Comparison of ENCODE assay signal across 9 mouse cellular contexts in the genomic region with DNA sequence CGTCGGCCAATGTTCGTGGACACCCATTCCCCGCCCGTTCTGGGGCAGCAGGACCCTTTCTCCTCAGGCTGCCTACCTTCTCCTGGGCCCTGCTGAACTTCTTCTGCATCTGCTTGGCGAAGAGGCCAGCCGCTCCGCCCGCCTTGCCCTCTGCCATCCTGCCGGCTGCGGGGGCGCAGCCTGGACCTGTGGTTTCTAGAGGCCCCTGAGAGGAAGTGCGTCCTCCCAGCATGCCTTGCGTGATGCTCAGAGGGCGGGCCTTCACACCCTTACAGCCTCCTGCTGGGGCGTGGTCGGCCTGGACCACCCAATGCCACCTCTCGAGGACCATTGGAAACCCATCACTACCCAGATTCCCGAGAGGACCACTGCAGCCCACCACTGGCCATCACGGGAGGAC. TPM values are rescaled to one million over a fixed set of nuclear protein-coding genes. Genes with fewer than 3 reads are reported as not detected.
DNase-seq lines count a peak whose midpoint lies in the region; ATAC-seq and TF ChIP-seq lines count a peak whose summit lies in the region.
"Had no signal": no experiment of that assay in that cellular context is flagged by ENCODE, and none has a peak within 500 bp of the region (broad histone marks: within the 10 kb centered on the region; RNA-seq: fewer than 3 reads in every experiment).

A gene (minus strand): TSS at position 217 of the 400 bp plus-strand sequence.

- H3K9ac ChIP-seq in ES-Bruce4 (ENCODE audit: low read depth, poor library complexity, severe bottlenecking): peak within 1 kb of the TSS; percentile 38
- H3K9ac ChIP-seq in liver, embryonic 13.5 days: peak within 1 kb of the TSS; percentile 76
- H3K9ac ChIP-seq: limb, embryonic 15.5 days had no signal

- no peaks in the 10 kb centered on the region for H3K9me3 ChIP-seq in ES-Bruce4 (replicated peaks; ENCODE audit: control insufficient read depth, insufficient read depth, low read length, poor library complexity, severe bottlenecking)
- no peaks in the 10 kb centered on the region for H3K9me3 ChIP-seq in liver, embryonic 13.5 days (replicated peaks)
- H3K9me3 ChIP-seq in embryonic facial prominence, embryonic 10.5 days: no peaks in the 10 kb centered on the region
- no peaks in the 10 kb centered on the region; the same call in 1 of the 2 replicates for H3K9me3 ChIP-seq in midbrain, embryonic 10.5 days (replicated peaks)
- H3K9me3 ChIP-seq: limb, embryonic 15.5 days had no signal

- DNase-seq in liver, embryonic 13.5 days: peak; percentile 65
- DNase-seq in frontal cortex, postnatal 36 days (ENCODE audit: low spot score in 2 of 2): no peak
- DNase-seq in embryonic facial prominence, embryonic 10.5 days (ENCODE audit: low spot score): no peak
- DNase-seq in midbrain, embryonic 10.5 days (ENCODE audit: low spot score): no peak
- no peak for DNase-seq in right cerebral cortex, adult 18-20 months

- H3K27me3 ChIP-seq in ES-Bruce4 (ENCODE audit: control insufficient read depth, insufficient read depth, low read length, poor library complexity, severe bottlenecking): no peaks in the 10 kb centered on the region
- H3K27me3 ChIP-seq in liver, embryonic 13.5 days: no peaks in the 10 kb centered on the region
- no peaks in the 10 kb centered on the region for H3K27me3 ChIP-seq in small intestine, adult 2 months (ENCODE audit: control insufficient read depth, insufficient read depth, low read length)
- peaks cover 12% of the 10 kb centered on the region; the same call in 1 of the 2 replicates for H3K27me3 ChIP-seq in embryonic facial prominence, embryonic 10.5 days (replicated peaks; ENCODE audit: low read depth, poor library complexity, severe bottlenecking)
- no peaks in the 10 kb centered on the region for H3K27me3 ChIP-seq in midbrain, embryonic 10.5 days (ENCODE audit: low read depth, poor library complexity, severe bottlenecking)

- peak within 1 kb of the TSS; percentile 74 for H3K4me2 ChIP-seq in liver, embryonic 13.5 days
- H3K4me2 ChIP-seq: limb, embryonic 15.5 days had no signal

- ATAC-seq in liver, embryonic 13.5 days (ENCODE audit: low read depth): peak; percentile 61

- peak; percentile 55 for TF ChIP-seq POLR2A in ES-Bruce4 (IDR thresholded peaks at IDR 0.05; ENCODE audit: insufficient read depth, low read length)
- TF ChIP-seq POLR2A in bone marrow macrophage, adult 2 months (IDR thresholded peaks at IDR 0.05; ENCODE audit: borderline replicate concordance, low read depth, low read length): peak; percentile 77; the same call in 1 of the 2 replicates
- peak; percentile 56; the same call in 1 of the 2 replicates for TF ChIP-seq POLR2A in small intestine, adult 2 months (IDR thresholded peaks at IDR 0.05; ENCODE audit: low read depth, low read length)

- peak within 1 kb of the TSS; percentile 80 for H3K4me3 ChIP-seq in ES-Bruce4 (ENCODE audit: low read depth, low read length)
- peak within 1 kb of the TSS; percentile 89 for H3K4me3 ChIP-seq in bone marrow macrophage, adult 2 months (ENCODE audit: insufficient read depth, low read length)
- H3K4me3 ChIP-seq in liver, embryonic 13.5 days (replicated peaks): peak within 1 kb of the TSS; percentile 66
- peak within 1 kb of the TSS; percentile 69 for H3K4me3 ChIP-seq in small intestine, adult 2 months (ENCODE audit: low read depth, low read length)
- no peak within 1 kb of the TSS for H3K4me3 ChIP-seq in embryonic facial prominence, embryonic 10.5 days
- H3K4me3 ChIP-seq in midbrain, embryonic 10.5 days: no peak within 1 kb of the TSS
- H3K4me3 ChIP-seq: limb, embryonic 15.5 days had no signal

- peaks cover 1% of the 10 kb centered on the region for H3K4me1 ChIP-seq in ES-Bruce4 (ENCODE audit: control insufficient read depth, insufficient read depth, low read length)
- H3K4me1 ChIP-seq in bone marrow macrophage, adult 2 months (ENCODE audit: control insufficient read depth, insufficient read depth, low read length): peaks cover 52% of the 10 kb centered on the region
- H3K4me1 ChIP-seq in liver, embryonic 13.5 days (replicated peaks): peaks cover 76% of the 10 kb centered on the region
- peaks cover 34% of the 10 kb centered on the region for H3K4me1 ChIP-seq in small intestine, adult 2 months (ENCODE audit: control insufficient read depth, insufficient read depth, insufficient read length, low read length)
- peaks cover 22% of the 10 kb centered on the region for H3K4me1 ChIP-seq in embryonic facial prominence, embryonic 10.5 days
- peaks cover 23% of the 10 kb centered on the region for H3K4me1 ChIP-seq in midbrain, embryonic 10.5 days

- no peak for TF ChIP-seq CTCF in ES-Bruce4 (IDR thresholded peaks at IDR 0.05; ENCODE audit: low read depth, low read length)
- TF ChIP-seq CTCF in bone marrow macrophage, adult 2 months (IDR thresholded peaks at IDR 0.05; ENCODE audit: low read depth, low read length): no peak
- no peak for TF ChIP-seq CTCF in small intestine, adult 2 months (IDR thresholded peaks at IDR 0.05; ENCODE audit: extremely low read depth, insufficient read length, insufficient replicate concordance, low read depth, low read length)

- H3K36me3 ChIP-seq in ES-Bruce4 (ENCODE audit: control insufficient read depth, insufficient read depth, low read length, poor library complexity, severe bottlenecking): no peaks in the 10 kb centered on the region
- no peaks in the 10 kb centered on the region for H3K36me3 ChIP-seq in liver, embryonic 13.5 days
- H3K36me3 ChIP-seq in small intestine, adult 2 months (ENCODE audit: control insufficient read depth, insufficient read depth, low read length): no peaks in the 10 kb centered on the region
- H3K36me3 ChIP-seq in embryonic facial prominence, embryonic 10.5 days (replicated peaks): no peaks in the 10 kb centered on the region
- no peaks in the 10 kb centered on the region for H3K36me3 ChIP-seq in midbrain, embryonic 10.5 days
- H3K36me3 ChIP-seq: limb, embryonic 15.5 days had no signal

- no peak within 1 kb of the TSS for H3K27ac ChIP-seq in ES-Bruce4 (ENCODE audit: insufficient read depth, low read length)
- H3K27ac ChIP-seq in bone marrow macrophage, adult 2 months (ENCODE audit: insufficient read depth, low read depth, low read length): peak within 1 kb of the TSS; percentile 66
- peak within 1 kb of the TSS; percentile 63 for H3K27ac ChIP-seq in liver, embryonic 13.5 days
- peak within 1 kb of the TSS; percentile 96 for H3K27ac ChIP-seq in small intestine, adult 2 months (ENCODE audit: insufficient read depth, low read depth, low read length)
- H3K27ac ChIP-seq in embryonic facial prominence, embryonic 10.5 days (replicated peaks): no peak within 1 kb of the TSS
- H3K27ac ChIP-seq in midbrain, embryonic 10.5 days (replicated peaks): no peak within 1 kb of the TSS
- H3K27ac ChIP-seq: limb, embryonic 15.5 days had no signal

- 22% methylated on average over 20 of the region's 20 CpGs for WGBS in liver, embryonic 13.5 days (ENCODE audit: insufficient replicate concordance)
- WGBS in small intestine, adult 2 months: 85% methylated on average over 20 of the region's 20 CpGs
- 88% methylated on average over 20 of the region's 20 CpGs for WGBS in embryonic facial prominence, embryonic 10.5 days
- WGBS in midbrain, embryonic 10.5 days: 92% methylated on average over 20 of the region's 20 CpGs

- 0 out of 2 replicates have a peak, but pooled peaks have one; percentile 4 for TF ChIP-seq EP300 in ES-Bruce4 (IDR thresholded peaks at IDR 0.05; ENCODE audit: insufficient read depth, low read depth, low read length)

RNA-seq across cellular contexts. Expression of the gene that starts here (rescaled TPM):
- polyA plus RNA-seq in ES-Bruce4 (2011; ENCODE audit: insufficient read depth, insufficient read length, low read depth, missing spikeins): 15.4 and 30.0 TPM in 2 replicates
- 132 and 135 TPM in 2 replicates for polyA plus RNA-seq in bone marrow macrophage, adult 2 months (2012; ENCODE audit: insufficient read depth, insufficient read length, missing spikeins)
- polyA plus RNA-seq in liver, embryonic 13.5 days (2015; fragmentation: Nextera tagmentation; extraction: Ambion mirVana): 19.7 and 25.7 TPM in 2 replicates
- 6.6 and 13.0 TPM in 2 replicates for polyA plus RNA-seq in small intestine, adult 2 months (2012; rRNA removed)
- polyA plus RNA-seq in embryonic facial prominence, embryonic 10.5 days (2016; fragmentation: Nextera tagmentation; extraction: Ambion mirVana): 2.1 and 4.0 TPM in 2 replicates
- polyA plus RNA-seq in midbrain, embryonic 10.5 days (2016; fragmentation: Nextera tagmentation; extraction: Ambion mirVana): 3.2 and 5.0 TPM in 2 replicates

Comparison
In these comparisons a context has a peak if more than half of its experiments do, and no peak if none do; other contexts are left out.
1. H3K27ac ChIP-seq: peak in bone marrow macrophage, adult 2 months (single experiment), liver, embryonic 13.5 days (single experiment) and small intestine, adult 2 months (single experiment); none in ES-Bruce4 (single experiment), embryonic facial prominence, embryonic 10.5 days (single experiment) and midbrain, embryonic 10.5 days (single experiment).
2. H3K4me3 ChIP-seq: peak in ES-Bruce4 (single experiment), bone marrow macrophage, adult 2 months (single experiment), liver, embryonic 13.5 days (single experiment) and small intestine, adult 2 months (single experiment); none in embryonic facial prominence, embryonic 10.5 days (single experiment) and midbrain, embryonic 10.5 days (single experiment).
3. Peak in every context shown above with its lines, with median percentiles within 50 percentile points of each other: POLR2A ChIP-seq.